Mouse (Mus musculus): Measurements from ENCODE around the gene Ing3. TPM values are rescaled to one million over a fixed set of nuclear protein-coding genes. Genes with fewer than 3 reads are reported as not detected.

Gene Ing3
- polyA plus RNA-seq, 1 experiment from 2014 or later = 32.9 TPM

DNA sequence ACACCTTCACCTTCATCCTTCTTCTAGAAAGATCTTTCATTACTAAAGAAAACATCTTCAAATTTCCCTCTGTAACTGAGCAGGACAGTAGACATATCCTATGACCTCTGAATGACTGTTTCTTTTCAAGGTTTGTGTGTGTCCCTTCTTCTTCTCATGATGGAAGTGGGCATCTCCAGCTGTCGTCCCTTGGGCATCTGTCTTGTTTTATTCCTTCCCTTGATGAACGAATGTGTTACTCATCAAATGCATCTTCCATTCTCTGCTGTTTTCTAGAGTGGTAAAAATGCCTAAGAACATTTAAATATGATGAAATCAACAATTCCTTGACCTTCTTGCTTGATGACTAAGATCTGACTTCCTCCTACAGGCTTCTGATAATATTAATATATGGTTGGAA, 43.7 kb downstream of the Ing3 start:
- H3K4me1 ChIP-seq (replicated peaks) = peaks cover 1% of the 10 kb centered on the region; the same call in 1 of the 2 replicates
- no peak overlapping the region for H3K4me3 ChIP-seq
- no peaks in the 10 kb centered on the region for H3K36me3 ChIP-seq
- no peak overlapping the region for H3K27ac ChIP-seq (ENCODE audit: poor library complexity, severe bottlenecking)
- no peak overlapping the region for H3K9ac ChIP-seq
- 77% methylated on average over 2 of the region's 2 CpGs for WGBS
- no peaks in the 10 kb centered on the region for H3K27me3 ChIP-seq (replicated peaks)
- H3K4me2 ChIP-seq = no peak overlapping the region
- no peaks in the 10 kb centered on the region for H3K9me3 ChIP-seq (replicated peaks)
- ATAC-seq (ENCODE audit: insufficient number of reproducible peaks, low FRiP score) = no peak

DNA sequence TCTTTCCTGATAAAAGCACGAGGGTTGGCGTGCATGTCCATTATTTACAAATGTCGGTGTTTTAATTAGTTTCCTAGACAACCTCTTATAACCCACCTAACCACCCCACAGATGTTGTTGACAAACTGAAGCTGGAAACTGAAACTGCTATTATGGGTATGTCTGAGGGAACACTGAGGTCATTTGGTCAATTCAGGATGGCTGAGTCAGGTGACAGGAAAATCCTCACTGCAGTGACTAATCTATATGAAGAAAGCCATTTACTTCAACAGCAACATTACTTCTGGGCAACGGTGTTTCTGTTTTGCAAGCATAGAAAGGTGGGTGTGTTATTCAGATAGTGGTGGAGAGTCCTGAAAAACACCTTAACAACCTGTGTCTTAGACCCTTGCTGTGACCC, 48.8 kb downstream of the Ing3 start:
- no peak overlapping the region for H3K9ac ChIP-seq
- H3K9me3 ChIP-seq (replicated peaks) = no peaks in the 10 kb centered on the region
- peaks cover 23% of the 10 kb centered on the region for H3K4me1 ChIP-seq (replicated peaks)
- H3K27ac ChIP-seq (ENCODE audit: poor library complexity, severe bottlenecking) = peak overlapping the region; percentile 57; the same call in 1 of the 2 replicates
- ATAC-seq (ENCODE audit: insufficient number of reproducible peaks, low FRiP score) = no peak
- 60% methylated on average over 4 of the region's 4 CpGs for WGBS
- H3K36me3 ChIP-seq = no peaks in the 10 kb centered on the region
- H3K4me2 ChIP-seq = no peak overlapping the region
- no peaks in the 10 kb centered on the region for H3K27me3 ChIP-seq (replicated peaks)
- H3K4me3 ChIP-seq = no peak overlapping the region

- no peaks in the 10 kb centered on the region for H3K27me3 ChIP-seq (replicated peaks)
- no peaks in the 10 kb centered on the region for H3K36me3 ChIP-seq
- H3K4me2 ChIP-seq = peak overlapping the region; percentile 44
- peaks cover 23% of the 10 kb centered on the region for H3K4me1 ChIP-seq (replicated peaks)
- ATAC-seq (ENCODE audit: insufficient number of reproducible peaks, low FRiP score) = no peak
- WGBS = 22% methylated on average over 11 of the region's 11 CpGs
- H3K27ac ChIP-seq (ENCODE audit: poor library complexity, severe bottlenecking) = peak overlapping the region; percentile 57
- H3K4me3 ChIP-seq = peak overlapping the region; percentile 6; the same call in 1 of the 2 replicates
- no peak overlapping the region for H3K9ac ChIP-seq
- no peaks in the 10 kb centered on the region for H3K9me3 ChIP-seq (replicated peaks)
These were observed 49.7 kb downstream of the Ing3 start for GRCm38 (mm10) chr6:21999025-21999424.

DNA sequence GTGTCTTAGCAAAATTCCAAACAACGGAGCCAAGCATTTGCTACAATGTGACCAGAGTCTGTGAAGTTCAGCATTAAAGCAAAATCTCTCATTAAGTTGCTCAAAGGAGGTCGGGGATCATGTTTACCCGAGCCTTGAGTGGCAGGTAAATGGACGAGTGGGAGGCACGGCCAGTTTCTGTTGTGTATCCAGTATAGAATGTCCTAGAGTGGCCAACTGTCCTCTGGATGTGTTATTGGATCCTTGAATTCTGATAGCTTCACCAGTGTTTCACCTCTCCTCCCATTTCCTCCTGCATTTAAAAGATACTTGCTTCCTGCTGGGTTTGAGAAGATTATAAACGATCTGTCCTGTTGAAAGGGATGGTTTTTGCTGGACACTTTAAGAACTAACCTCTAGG, 50.7 kb downstream of the Ing3 start:
- WGBS = 45% methylated on average over 6 of the region's 6 CpGs
- peaks cover 23% of the 10 kb centered on the region for H3K4me1 ChIP-seq (replicated peaks)

GRCm38 (mm10) chr6:22000881-22001280, 51.5 kb downstream of the Ing3 start:
- H3K36me3 ChIP-seq = no peaks in the 10 kb centered on the region
- H3K9ac ChIP-seq = no peak overlapping the region
- no peak overlapping the region for H3K27ac ChIP-seq (ENCODE audit: poor library complexity, severe bottlenecking)
- H3K4me3 ChIP-seq = no peak overlapping the region
- 68% methylated on average over 3 of the region's 3 CpGs for WGBS
- H3K4me1 ChIP-seq (replicated peaks) = peaks cover 23% of the 10 kb centered on the region
- H3K4me2 ChIP-seq = no peak overlapping the region
- no peaks in the 10 kb centered on the region for H3K9me3 ChIP-seq (replicated peaks)
- no peaks in the 10 kb centered on the region for H3K27me3 ChIP-seq (replicated peaks)
- no peak for ATAC-seq (ENCODE audit: insufficient number of reproducible peaks, low FRiP score)

More for the DNA sequence above, 50.7 kb downstream of the Ing3 start:
- Histone ChIP-seq H3K4me2 (no peak overlapping the region), H3K27ac (ENCODE audit: poor library complexity, severe bottlenecking) (no peak overlapping the region; the same call in 1 of the 2 replicates), H3K9ac (no peak overlapping the region), H3K9me3 (replicated peaks) (no peaks in the 10 kb centered on the region), H3K36me3 (no peaks in the 10 kb centered on the region), H3K4me3 (no peak overlapping the region), H3K27me3 (replicated peaks) (no peaks in the 10 kb centered on the region)
- no peak for ATAC-seq (ENCODE audit: insufficient number of reproducible peaks, low FRiP score)

DNA sequence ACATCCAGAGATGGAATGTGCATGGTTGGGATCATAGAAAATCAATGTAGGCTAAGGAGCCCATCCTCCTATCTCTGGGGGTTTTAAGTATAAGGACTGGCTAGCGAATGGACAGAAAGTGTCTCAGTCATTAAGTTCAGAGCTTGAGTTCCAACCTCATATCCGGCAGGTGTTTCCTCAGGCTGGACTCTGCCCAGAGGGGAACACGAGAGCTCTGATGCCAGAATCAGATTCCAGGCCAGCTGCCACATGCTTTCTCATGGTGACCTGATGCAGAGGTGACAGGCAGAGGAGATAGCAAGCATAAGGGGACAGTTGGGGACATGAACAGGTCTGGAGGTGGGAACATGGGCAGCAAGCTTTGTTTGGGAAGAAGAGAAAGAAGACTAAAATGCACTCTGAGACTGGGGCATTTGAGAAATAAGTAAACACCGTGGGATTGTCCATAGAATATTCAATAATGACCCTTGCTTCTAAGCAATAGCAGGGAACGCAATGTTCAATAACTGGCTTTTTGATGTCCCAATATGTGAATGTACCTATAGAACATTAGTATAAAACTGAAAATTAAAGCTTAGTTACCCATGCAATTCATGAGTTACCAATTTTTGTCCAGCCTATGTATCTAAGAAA, 52.0 kb downstream of the Ing3 start:
- H3K9ac ChIP-seq = no peak overlapping the region
- no peak for ATAC-seq (ENCODE audit: insufficient number of reproducible peaks, low FRiP score)
- no peaks in the 10 kb centered on the region for H3K9me3 ChIP-seq (replicated peaks)
- H3K27ac ChIP-seq (ENCODE audit: poor library complexity, severe bottlenecking) = no peak overlapping the region
- no peak overlapping the region for H3K4me3 ChIP-seq
- 75% methylated on average over 5 of the region's 5 CpGs for WGBS
- peaks cover 23% of the 10 kb centered on the region for H3K4me1 ChIP-seq (replicated peaks)
- H3K4me2 ChIP-seq = no peak overlapping the region
- no peaks in the 10 kb centered on the region for H3K36me3 ChIP-seq
- H3K27me3 ChIP-seq (replicated peaks) = no peaks in the 10 kb centered on the region

GRCm38 (mm10) chr6:22002521-22003199, 53.3 kb downstream of the Ing3 start:
- peak overlapping the region; percentile 28 for H3K4me2 ChIP-seq
- no peaks in the 10 kb centered on the region for H3K27me3 ChIP-seq (replicated peaks)
- H3K9ac ChIP-seq = no peak overlapping the region
- H3K27ac ChIP-seq (ENCODE audit: poor library complexity, severe bottlenecking) = no peak overlapping the region
- 43% methylated on average over 17 of the region's 17 CpGs for WGBS
- H3K4me3 ChIP-seq = no peak overlapping the region
- H3K36me3 ChIP-seq = no peaks in the 10 kb centered on the region
- ATAC-seq (ENCODE audit: insufficient number of reproducible peaks, low FRiP score) = no peak
- no peaks in the 10 kb centered on the region for H3K9me3 ChIP-seq (replicated peaks)
- peaks cover 23% of the 10 kb centered on the region for H3K4me1 ChIP-seq (replicated peaks)

DNA sequence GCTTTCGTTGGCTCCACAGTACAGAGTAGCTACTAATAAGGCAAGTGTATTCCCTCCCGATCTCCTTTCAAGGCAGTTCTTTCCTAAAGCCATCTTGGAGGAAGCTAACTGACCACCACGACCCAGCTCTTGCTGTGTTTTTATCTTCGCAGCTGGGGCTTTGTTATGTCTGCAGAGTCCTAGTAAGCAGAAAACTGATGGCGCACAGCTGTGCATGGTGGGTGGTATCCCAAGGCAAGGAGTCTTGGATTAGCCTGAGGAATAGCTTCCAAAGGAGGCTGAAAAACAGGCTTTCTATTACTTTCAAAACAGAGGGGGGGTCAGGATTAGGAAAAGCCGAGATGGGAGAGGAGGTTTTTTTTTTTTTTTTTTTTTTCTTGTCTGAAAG, 53.8 kb downstream of the Ing3 start:
- Histone ChIP-seq H3K4me2 (peak overlapping the region; percentile 28), H3K27me3 (replicated peaks) (no peaks in the 10 kb centered on the region), H3K9ac (no peak overlapping the region), H3K9me3 (replicated peaks) (no peaks in the 10 kb centered on the region), H3K4me3 (no peak overlapping the region), H3K4me1 (replicated peaks) (peaks cover 20% of the 10 kb centered on the region), H3K27ac (ENCODE audit: poor library complexity, severe bottlenecking) (no peak overlapping the region), H3K36me3 (no peaks in the 10 kb centered on the region)
- whole genome bisulfite sequencing = 20% methylated on average over 6 of the region's 6 CpGs
- ATAC-seq (ENCODE audit: insufficient number of reproducible peaks, low FRiP score) = no peak

- peaks cover 13% of the 10 kb centered on the region for H3K4me1 ChIP-seq (replicated peaks)
- H3K4me3 ChIP-seq = no peak overlapping the region
- no peaks in the 10 kb centered on the region for H3K27me3 ChIP-seq (replicated peaks)
- H3K4me2 ChIP-seq = no peak overlapping the region
- H3K9me3 ChIP-seq (replicated peaks) = no peaks in the 10 kb centered on the region
- H3K36me3 ChIP-seq = no peaks in the 10 kb centered on the region
- H3K9ac ChIP-seq = no peak overlapping the region
- ATAC-seq (ENCODE audit: insufficient number of reproducible peaks, low FRiP score) = no peak
- 77% methylated on average over 10 of the region's 10 CpGs for WGBS
- no peak overlapping the region for H3K27ac ChIP-seq (ENCODE audit: poor library complexity, severe bottlenecking)
These were observed 54.7 kb downstream of the Ing3 start for GRCm38 (mm10) chr6:22003959-22004543.

GRCm38 (mm10) chr6:22008346-22008745, 59.0 kb downstream of the Ing3 start:
- Histone ChIP-seq H3K4me2 (no peak overlapping the region), H3K4me3 (no peak overlapping the region), H3K36me3 (no peaks in the 10 kb centered on the region), H3K9ac (no peak overlapping the region), H3K9me3 (replicated peaks) (no peaks in the 10 kb centered on the region), H3K4me1 (replicated peaks) (0 out of 2 replicates have a peak, but pooled peaks cover 5% of the 10 kb centered on the region), H3K27me3 (replicated peaks) (no peaks in the 10 kb centered on the region), H3K27ac (ENCODE audit: poor library complexity, severe bottlenecking) (no peak overlapping the region)
- WGBS = 89% methylated on average over 7 of the region's 7 CpGs
- no peak for ATAC-seq (ENCODE audit: insufficient number of reproducible peaks, low FRiP score)

DNA sequence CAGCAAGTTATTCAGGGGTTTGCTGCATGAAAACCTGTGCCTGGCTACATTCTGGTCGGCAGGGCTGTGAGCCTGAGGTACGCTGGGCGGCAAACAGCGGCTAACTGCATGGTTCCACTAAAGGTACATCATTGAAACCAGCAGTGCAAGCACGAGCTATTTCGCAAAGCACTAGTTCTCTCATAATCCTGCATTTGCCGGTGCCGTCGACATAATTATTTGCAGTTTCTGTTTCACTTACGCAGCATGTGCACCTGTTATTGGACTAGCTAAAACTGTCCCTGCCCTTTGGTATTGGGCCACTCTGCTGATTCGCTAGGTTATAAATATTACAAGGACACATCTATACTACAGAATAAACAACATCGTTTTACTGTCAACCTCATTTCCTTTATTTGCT, 60.9 kb downstream of the Ing3 start:
- Histone ChIP-seq H3K27ac (ENCODE audit: poor library complexity, severe bottlenecking) (no peak overlapping the region), H3K9me3 (replicated peaks) (no peaks in the 10 kb centered on the region), H3K36me3 (no peaks in the 10 kb centered on the region), H3K9ac (no peak overlapping the region), H3K4me3 (no peak overlapping the region), H3K4me1 (replicated peaks) (0 out of 2 replicates have a peak, but pooled peaks cover 5% of the 10 kb centered on the region), H3K27me3 (replicated peaks) (no peaks in the 10 kb centered on the region), H3K4me2 (no peak overlapping the region)
- WGBS = 86% methylated on average over 12 of the region's 12 CpGs
- no peak for ATAC-seq (ENCODE audit: insufficient number of reproducible peaks, low FRiP score)

Measured in heart, embryonic 12.5 days (tissue).